Mouse (Mus musculus) liver, adult (tissue): ENCODE data around the gene Tcl1b3.

ENCODE experiments used
- GATA4 ChIP-seq: IDR thresholded peaks from 2 replicates; pipeline ENCODE4 v1.6.1; 2014; ENCODE audit warnings: mild to moderate bottlenecking, low read length; ENCODE audit not compliant: insufficient replicate concordance

The Tcl1b3 gene

GRCm38 (mm10) chr12:105234362-105234761 is 43.5 kb downstream of the Tcl1b3 start:
- no peak for TF ChIP-seq GATA4

GRCm38 (mm10) chr12:105235091-105235490 is 44.2 kb downstream of the Tcl1b3 start:
- TF ChIP-seq GATA4 = no peak

DNA sequence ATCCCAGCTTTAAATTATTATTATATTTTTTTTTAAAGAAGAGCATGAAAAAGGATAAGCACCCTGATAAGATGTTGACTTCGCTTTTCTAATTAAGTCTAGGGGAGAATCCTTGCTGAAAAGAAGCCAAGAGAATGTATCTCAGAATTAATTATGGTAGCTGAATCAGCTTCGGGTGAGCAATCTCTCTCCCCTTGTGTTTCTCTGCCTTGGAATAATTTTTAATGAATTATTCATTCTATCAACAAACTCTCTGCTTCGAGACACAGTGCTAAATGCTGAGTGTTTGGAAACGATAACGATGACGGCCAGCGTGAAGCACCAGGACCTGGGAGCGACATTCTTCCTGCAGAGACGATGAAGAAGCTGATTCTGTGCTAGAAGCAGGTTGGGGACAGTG is 48.2 kb downstream of the Tcl1b3 start:
- no peak for TF ChIP-seq GATA4
